Comparison of ENCODE assay signal across 8 mouse cellular contexts in genomic region chr4:21814029-21814428, GRCm38 (mm10). TPM values are rescaled to one million over a fixed set of nuclear protein-coding genes. Genes with fewer than 3 reads are reported as not detected.
DNase-seq lines count a peak whose midpoint lies in the region; ATAC-seq and TF ChIP-seq lines count a peak whose summit lies in the region.

No protein-coding gene starts in this region.

- no peak overlapping the region for H3K4me2 ChIP-seq in limb, embryonic 13.5 days (replicated peaks)

- TF ChIP-seq CTCF in Patski (IDR thresholded peaks at IDR 0.05), result peak; percentile 56
- TF ChIP-seq CTCF in heart, adult 2 months (IDR thresholded peaks at IDR 0.05), result peak; percentile 95; the same call in 1 of the 2 replicates

- no peaks in the 10 kb centered on the region for H3K4me1 ChIP-seq in heart, adult 2 months (ENCODE audit: control insufficient read depth, insufficient read depth, low read length)
- H3K4me1 ChIP-seq in limb, embryonic 13.5 days, result no peaks in the 10 kb centered on the region

- no peaks in the 10 kb centered on the region; the same call in 1 of the 2 replicates for H3K36me3 ChIP-seq in heart, adult 2 months (ENCODE audit: control insufficient read depth, insufficient read depth, low read length)
- H3K36me3 ChIP-seq in limb, embryonic 13.5 days, result peaks cover 49% of the 10 kb centered on the region

- H3K9me3 ChIP-seq in limb, embryonic 13.5 days, result no peaks in the 10 kb centered on the region

- WGBS in heart, adult 2 months, result 43% methylated on average over 2 of the region's 2 CpGs
- WGBS in limb, embryonic 13.5 days, result 53% methylated on average over 2 of the region's 2 CpGs

- in situ Hi-C loops in Patski (cut with MboI; ENCODE audit: low pct_unique_long_range_greater_than_20kb), result loop anchor here (10.0 to 25.0 kb wide), 4 partner anchors 59 to 377 kb away; partner anchors contain the start of gene Ccnc

- no peaks in the 10 kb centered on the region for H3K27me3 ChIP-seq in Patski
- H3K27me3 ChIP-seq in heart, adult 2 months (ENCODE audit: control insufficient read depth, insufficient read depth, low read length), result no peaks in the 10 kb centered on the region
- H3K27me3 ChIP-seq in limb, embryonic 13.5 days, result no peaks in the 10 kb centered on the region

- CTCF ChIA-PET in Patski (lab: Charles Lee), result interaction anchor here (0.8 to 1.8 kb wide), 7 partner anchors 9 to 87 kb away, joined by 3 to 11 read pairs (median 4); partner anchors contain the start of gene Ccnc

- TF ChIP-seq EP300 in heart, adult 2 months (IDR thresholded peaks at IDR 0.05; ENCODE audit: insufficient read depth, low read depth, low read length), result 0 out of 2 replicates have a peak, but pooled peaks have one; percentile 20

- ATAC-seq in Patski, result no peak
- peak; percentile 98 for ATAC-seq in common myeloid progenitor, adult 5-6 weeks (replicated peaks; ENCODE audit: low read depth, poor library complexity, severe bottlenecking)
- peak; percentile 67; the same call in 1 of the 2 replicates for ATAC-seq in limb, embryonic 13.5 days (ENCODE audit: low FRiP score, low read depth)
- ATAC-seq in monocyte, adult 5-6 weeks (replicated peaks; ENCODE audit: insufficient number of reproducible peaks, low FRiP score, low TSS enrichment, poor library complexity, severe bottlenecking), result peak; percentile 70; the same call in 1 of the 2 replicates

- intact Hi-C loops in heart, adult 2 months (cut with DNase I), result loop anchor here (2.0 kb wide), 2 partner anchors 87 to 277 kb away; partner anchors contain the start of gene Ccnc

- TF ChIP-seq POLR2A in heart, adult 2 months (IDR thresholded peaks at IDR 0.05; ENCODE audit: insufficient read depth, low read depth, low read length), result no peak

- no peaks in the 10 kb centered on the region for H3K79me2 ChIP-seq in heart, adult 2 months (replicated peaks; ENCODE audit: control insufficient read depth, insufficient read depth, low read length)

- H3K27ac ChIP-seq in heart, adult 2 months, result no peak overlapping the region
- no peak overlapping the region for H3K27ac ChIP-seq in limb, embryonic 13.5 days

- H3K4me3 ChIP-seq in heart, adult 2 months, result no peak overlapping the region
- H3K4me3 ChIP-seq in limb, embryonic 13.5 days, result no peak overlapping the region

- no peak overlapping the region for H3K9ac ChIP-seq in heart, adult 2 months (ENCODE audit: low read depth, low read length)
- H3K9ac ChIP-seq in limb, embryonic 13.5 days, result no peak overlapping the region

- DNase-seq in A20 (ENCODE audit: low read depth, low spot score) (peak; percentile 62), Patski (ENCODE audit: low read depth, low spot score) (no peak)
- DNase-seq in heart, adult 2 months, result peak; percentile 21 to 28
- DNase-seq in kidney, adult 9 months, result peak; percentile 59
- DNase-seq in thymus, postnatal 10 days (ENCODE audit: low spot score in 2 of 2), result peak; percentile 18 to 53

- POLR2A ChIA-PET in Patski (lab: Charles Lee), result interaction anchor here (0.8 kb wide), 1 partner anchor 13 kb away, joined by 3 read pairs; no protein-coding TSS in a partner anchor

RNA-seq across cellular contexts. Expression of gene Pnisr, which starts 33.4 kb away (rescaled TPM):
- 48.3 TPM for polyA plus RNA-seq in Patski (2021)
- total RNA-seq in common myeloid progenitor, adult 5-6 weeks (2017), result 115 and 116 TPM in 2 replicates
- total RNA-seq in heart, adult 2 months (2021), result 10 to 100 TPM; 28.9 to 29.1 TPM
- 33.3 and 61.6 TPM in 2 replicates for polyA plus RNA-seq in heart, adult 2 months (2012; rRNA removed)
- 193 and 199 TPM in 2 replicates for polyA plus RNA-seq in limb, embryonic 13.5 days (2015; fragmentation: Nextera tagmentation; extraction: Ambion mirVana)
- 225 to 339 TPM (median 254 TPM) in 3 replicates for total RNA-seq in monocyte, adult 5-6 weeks (2017)

RNA-seq across cellular contexts. Expression of gene Tstd3, which starts 47.0 kb away (rescaled TPM):
- polyA plus RNA-seq in Patski (2021), result 12.5 TPM
- 5.3 and 6.9 TPM in 2 replicates for total RNA-seq in common myeloid progenitor, adult 5-6 weeks (2017)
- 10 to 100 TPM; 16.5 to 16.6 TPM for total RNA-seq in heart, adult 2 months (2021)
- 7.5 and 12.2 TPM in 2 replicates for polyA plus RNA-seq in heart, adult 2 months (2012; rRNA removed)
- polyA plus RNA-seq in limb, embryonic 13.5 days (2015; fragmentation: Nextera tagmentation; extraction: Ambion mirVana), result 6.4 and 7.8 TPM in 2 replicates
- total RNA-seq in monocyte, adult 5-6 weeks (2017), result 33.6 to 48.4 TPM (median 45.4 TPM) in 3 replicates

RNA-seq across cellular contexts. Expression of gene Usp45, which starts 47.1 kb away (rescaled TPM):
- polyA plus RNA-seq in Patski (2021), result 24.4 TPM
- 17.6 and 29.0 TPM in 2 replicates for total RNA-seq in common myeloid progenitor, adult 5-6 weeks (2017)
- 10 to 100 TPM; 10.4 to 12.8 TPM for total RNA-seq in heart, adult 2 months (2021)
- 1.9 and 4.2 TPM in 2 replicates for polyA plus RNA-seq in heart, adult 2 months (2012; rRNA removed)
- polyA plus RNA-seq in limb, embryonic 13.5 days (2015; fragmentation: Nextera tagmentation; extraction: Ambion mirVana), result 8.2 and 11.5 TPM in 2 replicates
- 24.5 to 27.2 TPM (median 26.4 TPM) in 3 replicates for total RNA-seq in monocyte, adult 5-6 weeks (2017)
